Mouse (Mus musculus): Measurements from ENCODE around the gene Plk3.

- TF ChIP-seq CTCF (IDR thresholded peaks at IDR 0.05; ENCODE audit: borderline replicate concordance, insufficient read depth, low read depth, low read length), result peak; percentile 71; the same call in 1 of the 2 replicates
- TF ChIP-seq POLR2A (IDR thresholded peaks at IDR 0.05; ENCODE audit: borderline replicate concordance, insufficient read depth, low read length), result no peak
Observed at GRCm38 (mm10) chr4:117139217-117139612, 5.5 kb upstream of the Plk3 start.
